Mouse (Mus musculus): Measurements from ENCODE around the gene Csad. TPM values are rescaled to one million over a fixed set of nuclear protein-coding genes. Genes with fewer than 3 reads are reported as not detected.

The Csad gene
- 16.5 and 23.7 TPM in 2 replicates for polyA plus RNA-seq (2012; rRNA removed)

GRCm38 (mm10) chr15:102204674-102205505 lies at the start of gene Csad:
Gene Csad, minus strand, starts transcription at chr15:102204724.

GRCm38 (mm10) chr15:102231748-102232147 lies 27.2 kb upstream of the Csad start, which contains the start of gene Itgb7:
Gene Itgb7, minus strand, starts transcription at chr15:102231944.

GRCm38 (mm10) chr15:102202971-102203834 lies 1.3 kb downstream of the Csad start, which contains the start of gene Zfp740:
Gene Zfp740, plus strand, starts transcription at chr15:102203249.

GRCm38 (mm10) chr15:102150301-102151135 lies 54.0 kb downstream of the Csad start, which contains the start of gene Soat2:
Gene Soat2, plus strand, starts transcription at chr15:102150526.

GRCm38 (mm10) chr15:102144274-102144711 lies 60.2 kb downstream of the Csad start, which contains the start of gene Igfbp6:
Gene Igfbp6, plus strand, starts transcription at chr15:102144362.

GRCm38 (mm10) chr15:102136129-102136758 lies 68.3 kb downstream of the Csad start, which contains the start of gene Spryd3:
Gene Spryd3, minus strand, starts transcription at chr15:102136234.

Other genes starting within 250 kb of the Csad start
- 1,182 and 1,269 TPM in 2 replicates for gene Krt8, start 200.2 kb downstream of the Csad start, polyA plus RNA-seq (2012; rRNA removed)
- 248 and 336 TPM in 2 replicates for gene Krt18, start 176.5 kb downstream of the Csad start, polyA plus RNA-seq (2012; rRNA removed)
- 14.5 and 19.1 TPM in 2 replicates for gene Eif4b, start 131.0 kb downstream of the Csad start, polyA plus RNA-seq (2012; rRNA removed)
- gene Tns2, start 104.3 kb downstream of the Csad start, polyA plus RNA-seq (2012; rRNA removed), result 67.8 and 68.1 TPM in 2 replicates
- 31.6 and 32.7 TPM in 2 replicates for gene Spryd3, start 68.5 kb downstream of the Csad start, polyA plus RNA-seq (2012; rRNA removed)
- 38.2 and 48.3 TPM in 2 replicates for gene Igfbp6, start 60.4 kb downstream of the Csad start, polyA plus RNA-seq (2012; rRNA removed)
- gene Soat2, start 54.2 kb downstream of the Csad start, polyA plus RNA-seq (2012; rRNA removed), result 8.3 and 10.1 TPM in 2 replicates
- gene Zfp740, start 1.5 kb downstream of the Csad start, polyA plus RNA-seq (2012; rRNA removed), result 5.2 and 6.7 TPM in 2 replicates
- gene Itgb7, start 27.2 kb upstream of the Csad start, polyA plus RNA-seq (2012; rRNA removed), result 1.9 and 3.1 TPM in 2 replicates
- 29.2 and 33.2 TPM in 2 replicates for gene Rarg, start 52.8 kb upstream of the Csad start, polyA plus RNA-seq (2012; rRNA removed)
- gene Gm9918, start 65.8 kb upstream of the Csad start, polyA plus RNA-seq (2012; rRNA removed), result 0.06 TPM in 2 replicates
- 57.4 and 84.1 TPM in 2 replicates for gene Mfsd5, start 74.7 kb upstream of the Csad start, polyA plus RNA-seq (2012; rRNA removed)
- 2.2 and 4.3 TPM in 2 replicates for gene Espl1, start 91.5 kb upstream of the Csad start, polyA plus RNA-seq (2012; rRNA removed)
- 10.2 and 10.5 TPM in 2 replicates for gene Pfdn5, start 121.4 kb upstream of the Csad start, polyA plus RNA-seq (2012; rRNA removed)
- 24.7 and 27.7 TPM in 2 replicates for gene Myg1, start 127.0 kb upstream of the Csad start, polyA plus RNA-seq (2012; rRNA removed)
- gene Aaas, start 146.0 kb upstream of the Csad start, polyA plus RNA-seq (2012; rRNA removed), result 22.6 and 24.0 TPM in 2 replicates
- gene Sp7, start 162.5 kb upstream of the Csad start, polyA plus RNA-seq (2012; rRNA removed), result 0.05 and 0.10 TPM in 2 replicates
- gene Sp1, start 201.4 kb upstream of the Csad start, polyA plus RNA-seq (2012; rRNA removed), result 2.7 and 7.2 TPM in 2 replicates
- 2.6 and 6.6 TPM in 2 replicates for gene Amhr2, start 240.6 kb upstream of the Csad start, polyA plus RNA-seq (2012; rRNA removed)

All from stomach, adult 2 months (tissue).